In genomic region chr2:163016916-163017743, GRCm38 (mm10) we compare ENCODE assay signal across 8 mouse cellular contexts. TPM values are rescaled to one million over a fixed set of nuclear protein-coding genes. Genes with fewer than 3 reads are reported as not detected.
DNase-seq lines count a peak whose midpoint lies in the region; ATAC-seq lines count a peak whose summit lies in the region.

TSS of gene Ift52 (plus strand) at chr2:163017354.

- ATAC-seq in hindbrain, embryonic 12.5 days (ENCODE audit: low FRiP score): peak; percentile 97

- peaks cover 10% of the 10 kb centered on the region for H3K4me1 ChIP-seq in hindbrain, embryonic 12.5 days

- no peaks in the 10 kb centered on the region for H3K27me3 ChIP-seq in hindbrain, embryonic 12.5 days

- H3K9me3 ChIP-seq in hindbrain, embryonic 12.5 days (replicated peaks): no peaks in the 10 kb centered on the region

- peak; percentile 93 for DNase-seq in NIH3T3 (ENCODE audit: low read depth)
- peak; percentile 97 for DNase-seq in cerebellum, postnatal 10 days
- peak; percentile 78 to 91 for DNase-seq in frontal cortex, postnatal 10 days (ENCODE audit: low spot score in 2 of 2)
- peak; percentile 93 to 94 for DNase-seq in layer of hippocampus, postnatal 14 days (ENCODE audit: low spot score in 2 of 2)
- DNase-seq in lung, postnatal 14 days: peak; percentile 92
- peak; percentile 84 for DNase-seq in retina, adult 2 months (ENCODE audit: low read depth, low spot score)
- DNase-seq in thymus, postnatal 36 days: peak; percentile 89 to 90

- peak within 1 kb of the TSS; percentile 67 for H3K4me3 ChIP-seq in hindbrain, embryonic 12.5 days

- WGBS in hindbrain, embryonic 12.5 days: under 1% methylated on average over 57 of the region's 57 CpGs

- H3K4me2 ChIP-seq in hindbrain, embryonic 12.5 days (replicated peaks): peak within 1 kb of the TSS; percentile 50

- H3K36me3 ChIP-seq in hindbrain, embryonic 12.5 days: no peaks in the 10 kb centered on the region

- peak within 1 kb of the TSS; percentile 72 for H3K27ac ChIP-seq in hindbrain, embryonic 12.5 days

- peak within 1 kb of the TSS; percentile 70 for H3K9ac ChIP-seq in hindbrain, embryonic 12.5 days

RNA-seq across cellular contexts. Expression of gene Ift52, which starts in this region (rescaled TPM):
- polyA plus RNA-seq in hindbrain, embryonic 12.5 days (2016; fragmentation: Nextera tagmentation; extraction: Ambion mirVana): 48.9 and 52.7 TPM in 2 replicates
- 10 to 100 TPM; 26.4 to 27.0 TPM for total RNA-seq in layer of hippocampus, postnatal 14 days (2021)

Comparison
In these comparisons a context has a peak if more than half of its experiments do, and no peak if none do; other contexts are left out.
1. Peak in every context shown above with its lines: DNase-seq, ATAC-seq, H3K4me3 ChIP-seq and H3K27ac ChIP-seq.